Mouse (Mus musculus) cortical plate, adult 2 months (tissue): ENCODE data around the gene Anapc2. TPM values are rescaled to one million over a fixed set of nuclear protein-coding genes. Genes with fewer than 3 reads are reported as not detected.
A peak's percentile ranks its signal among the peaks of the same experiment; 100 is the strongest.

Experiments used
- H3K27ac ChIP-seq: fragments of 200-500 bp; 2 replicates; pipeline ENCODE4 v1.5.1; 2012; ENCODE audit warnings: low read length, control low read depth, inconsistent platforms; ENCODE audit not compliant: insufficient read depth
- H3K4me1 ChIP-seq: fragments of 200-500 bp; 2 replicates; pipeline ENCODE4 v1.6.1; 2011; ENCODE audit warnings: low read length; ENCODE audit not compliant: control insufficient read depth, insufficient read depth
- H3K4me3 ChIP-seq: fragments of 200-500 bp; 2 replicates; pipeline ENCODE4 v1.5.1; 2011; ENCODE audit warnings: mild to moderate bottlenecking, low read length, control low read depth; ENCODE audit not compliant: insufficient read depth
- CTCF ChIP-seq: fragments of 200-500 bp; IDR thresholded peaks from 2 replicates; pipeline ENCODE4 v1.5.1; 2011; ENCODE audit warnings: mild to moderate bottlenecking, control low read depth, low read length; ENCODE audit not compliant: insufficient read depth; ENCODE audit errors: extremely low read depth
- POLR2A ChIP-seq: fragments of 200-500 bp; IDR thresholded peaks from 2 replicates; pipeline ENCODE4 v1.6.1; 2011; ENCODE audit warnings: mild to moderate bottlenecking, low read length, control low read depth; ENCODE audit not compliant: insufficient read depth; ENCODE audit errors: extremely low read depth
- polyA plus RNA-seq: library from polyadenylated mRNA; depleted of rRNA; stranded (reverse); fragments of >200 nt; gene quantifications from 2 replicates; pipeline ENCODE4 v1.2.3, GENCODE M21; 2012

Gene Anapc2
- polyA plus RNA-seq, 1 experiment: 75.7 TPM

DNA sequence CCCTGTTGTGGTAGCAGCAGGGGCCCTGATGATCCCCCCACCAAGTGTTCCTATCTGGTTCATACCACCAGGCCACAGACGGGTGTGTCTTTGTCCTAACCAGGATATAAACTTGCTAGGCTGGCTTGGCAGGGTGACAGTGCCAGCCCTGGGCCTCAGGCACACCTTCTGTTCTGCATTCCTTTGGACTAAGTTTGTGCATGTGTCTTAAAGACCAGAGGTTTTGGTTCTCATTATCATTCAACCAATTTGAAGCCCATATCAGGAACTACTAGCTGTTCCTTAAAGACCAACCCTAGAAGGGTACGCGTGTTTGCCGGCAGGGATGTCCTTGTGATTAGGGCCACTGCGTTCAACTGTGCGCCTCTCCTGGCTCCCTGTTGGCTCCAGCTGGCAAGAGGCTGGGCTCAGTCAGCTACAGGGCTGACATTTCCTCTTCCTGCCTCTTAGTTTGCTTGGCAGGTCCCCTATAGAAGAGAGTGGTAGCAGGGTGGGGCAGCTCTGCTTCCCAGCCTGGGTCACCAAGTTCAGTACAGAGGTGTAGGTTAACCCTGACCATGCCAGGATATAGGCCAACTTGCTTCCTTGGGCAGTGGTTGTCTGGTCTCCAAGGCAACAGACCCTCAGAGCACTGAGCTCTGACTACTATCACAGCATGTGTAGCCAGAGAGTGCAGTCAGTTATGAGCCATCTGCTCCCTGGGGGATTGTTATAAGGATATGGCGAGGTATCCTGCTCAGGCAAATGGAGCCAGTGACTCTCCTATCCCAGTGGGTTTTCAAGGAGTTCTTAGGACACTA is 14.8 kb downstream of the Anapc2 start:
- Histone ChIP-seq H3K4me3 (no peak overlapping the region), H3K4me1 (peaks cover 3% of the 10 kb centered on the region; the same call in 1 of the 2 replicates), H3K27ac (no peak overlapping the region)
- TF ChIP-seq CTCF: no peak

- Histone ChIP-seq H3K4me3 (no peak within 1 kb of the TSS), H3K4me1 (peaks cover 3% of the 10 kb centered on the region; the same call in 1 of the 2 replicates), H3K27ac (no peak within 1 kb of the TSS)
- TF ChIP-seq CTCF (no peak), POLR2A (0 out of 2 replicates have a peak, but pooled peaks have one; percentile 14)
These were observed 15.8 kb downstream of the Anapc2 start, which contains the start of gene Tmem210 for GRCm38 (mm10) chr2:25287927-25288649. Tmem210 (plus strand) TSS chr2:25288145.

DNA sequence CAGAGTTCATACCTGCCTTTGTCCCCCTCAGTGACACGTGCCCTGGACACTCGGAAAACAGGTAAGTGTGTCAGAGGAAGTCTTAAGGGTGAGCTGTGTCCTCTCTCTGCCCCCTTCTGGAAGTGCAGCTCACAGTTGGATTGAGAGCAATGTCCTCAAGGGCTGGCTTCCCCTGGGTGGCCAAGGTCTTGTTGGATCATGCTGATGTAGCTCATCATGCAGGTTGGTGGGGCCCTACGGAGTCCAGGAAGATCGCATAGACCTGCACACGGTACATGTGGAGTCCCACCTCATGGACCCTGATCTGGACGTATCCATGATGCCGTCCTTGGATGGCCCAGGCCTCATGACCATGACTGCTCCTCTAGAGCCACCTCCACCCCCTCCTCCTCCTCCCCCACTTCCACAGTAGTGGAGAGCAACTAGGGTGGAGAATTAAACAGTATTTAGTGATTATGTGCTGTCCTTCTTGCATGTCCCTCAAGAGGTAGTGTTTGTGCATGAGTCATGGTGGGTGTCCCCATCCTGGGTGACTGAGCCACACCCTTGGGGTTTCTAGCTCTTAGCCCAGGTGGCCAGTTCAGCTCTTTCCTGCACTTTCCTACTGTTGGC is 16.6 kb downstream of the Anapc2 start:
- Histone ChIP-seq H3K4me3 (no peak overlapping the region), H3K27ac (no peak overlapping the region), H3K4me1 (peaks cover 3% of the 10 kb centered on the region; the same call in 1 of the 2 replicates)
- TF ChIP-seq CTCF (no peak), POLR2A (peak; percentile 48)

DNA sequence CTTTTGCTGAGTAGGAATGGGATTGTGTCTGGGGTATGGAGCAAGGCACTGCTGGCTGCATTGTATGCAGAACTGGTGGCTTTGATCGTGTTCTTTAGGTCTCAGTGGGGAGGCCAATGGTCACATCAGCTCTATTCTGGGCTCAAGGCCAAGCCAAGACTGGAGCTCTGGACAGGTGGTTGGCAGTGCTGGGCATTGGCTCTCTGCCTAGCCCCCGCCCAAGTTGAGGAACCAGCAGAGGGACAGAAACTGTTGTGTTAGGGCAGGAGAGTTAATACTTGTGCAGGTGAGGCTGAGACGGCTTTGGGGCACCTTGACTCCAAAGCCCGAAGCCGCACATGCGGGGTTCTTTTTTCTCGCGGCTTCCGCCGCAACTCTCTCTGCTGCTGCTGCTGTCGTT is 17.4 kb downstream of the Anapc2 start, which contains the start of gene Lrrc26:
Gene Lrrc26 (plus strand): TSS at position 265 of the 400 bp plus-strand sequence.
- Histone ChIP-seq H3K4me1 (peaks cover 3% of the 10 kb centered on the region; the same call in 1 of the 2 replicates), H3K27ac (peak within 1 kb of the TSS; percentile 24; the same call in 1 of the 2 replicates), H3K4me3 (no peak within 1 kb of the TSS)
- TF ChIP-seq POLR2A (no peak), CTCF (no peak)

DNA sequence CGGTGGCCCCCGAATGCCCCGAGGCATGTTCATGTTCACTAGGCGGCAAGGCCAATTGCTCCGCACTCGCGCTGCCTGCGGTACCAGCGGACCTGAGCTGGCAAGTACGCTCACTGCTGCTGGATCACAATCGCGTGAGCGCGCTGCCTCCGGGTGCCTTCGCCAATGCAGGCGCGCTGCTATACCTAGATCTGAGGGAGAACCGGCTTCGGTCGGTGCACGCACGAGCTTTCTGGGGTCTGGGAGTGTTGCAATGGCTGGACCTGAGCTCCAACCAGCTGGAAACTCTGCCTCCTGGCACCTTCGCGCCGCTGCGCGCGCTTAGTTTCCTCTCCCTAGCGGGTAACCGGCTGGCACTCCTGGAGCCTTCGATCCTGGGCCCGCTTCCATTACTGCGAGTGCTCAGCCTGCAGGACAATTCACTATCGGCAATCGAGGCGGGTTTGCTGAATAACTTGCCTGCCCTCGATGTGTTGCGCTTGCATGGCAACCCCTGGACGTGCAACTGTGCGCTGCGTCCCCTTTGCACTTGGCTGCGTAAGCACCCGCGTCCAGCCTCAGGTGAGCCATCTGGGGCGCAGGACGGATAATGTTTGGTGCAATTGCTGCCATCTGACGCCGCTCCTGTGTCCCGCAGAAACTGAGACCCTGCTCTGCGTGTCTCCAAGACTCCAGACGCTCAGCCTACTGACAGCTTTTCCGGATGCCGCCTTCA is 18.0 kb downstream of the Anapc2 start:
- peaks cover 3% of the 10 kb centered on the region; the same call in 1 of the 2 replicates for H3K4me1 ChIP-seq
- H3K27ac ChIP-seq: peak overlapping the region; percentile 24; the same call in 1 of the 2 replicates
- H3K4me3 ChIP-seq: no peak overlapping the region
- TF ChIP-seq CTCF (no peak), POLR2A (peak; percentile 34; the same call in 1 of the 2 replicates)

GRCm38 (mm10) chr2:25290816-25291130 is 18.5 kb downstream of the Anapc2 start:
- H3K27ac ChIP-seq: 0 out of 2 replicates have a peak overlapping the region, but pooled peaks have one; percentile 24
- peaks cover 3% of the 10 kb centered on the region; the same call in 1 of the 2 replicates for H3K4me1 ChIP-seq
- no peak for TF ChIP-seq POLR2A
- TF ChIP-seq CTCF: no peak
- no peak overlapping the region for H3K4me3 ChIP-seq

DNA sequence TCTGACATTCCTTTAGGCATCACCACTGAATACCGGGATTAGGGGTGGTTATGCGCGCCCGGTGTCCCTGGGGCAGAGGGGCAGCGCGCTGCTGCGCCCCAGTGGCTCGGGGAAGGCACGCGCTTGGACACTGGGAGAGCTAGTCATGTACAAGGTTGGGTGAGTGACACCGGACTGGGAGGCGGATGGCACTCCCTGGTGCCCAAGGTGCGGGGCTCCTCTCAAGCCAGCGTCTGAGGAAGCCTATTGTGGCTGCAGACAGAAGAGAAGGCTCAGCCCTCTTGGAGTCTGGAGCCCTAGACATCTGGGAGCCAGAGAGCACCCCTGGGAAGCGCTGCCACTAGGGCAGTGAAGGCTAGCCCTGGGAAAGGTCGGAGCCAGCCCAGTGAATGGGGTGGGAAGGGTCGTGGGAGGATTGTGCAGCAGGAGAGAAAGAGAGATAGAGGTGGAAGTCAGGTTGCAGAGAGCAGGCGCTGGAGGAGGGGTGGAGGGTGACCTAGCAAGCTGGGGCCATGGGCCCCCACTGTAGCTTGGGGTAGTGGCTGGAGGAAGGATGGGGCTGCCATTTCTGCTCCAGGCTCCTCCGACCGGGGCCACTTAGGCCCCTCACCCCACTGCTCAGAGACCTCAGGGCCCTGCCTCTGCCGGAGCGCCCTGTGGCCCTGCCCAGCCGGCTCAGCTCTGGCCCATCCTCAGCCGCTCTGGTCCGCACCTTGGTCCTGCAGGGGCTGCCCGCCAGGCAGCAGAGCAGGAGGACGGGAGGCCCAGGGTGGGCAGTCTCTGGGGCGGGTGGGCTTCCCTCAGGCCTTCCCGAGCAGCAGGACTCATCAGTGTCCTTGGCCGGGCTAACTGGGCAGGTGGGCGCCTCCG is 19.1 kb downstream of the Anapc2 start:
- H3K27ac ChIP-seq: 0 out of 2 replicates have a peak overlapping the region, but pooled peaks have one; percentile 22
- no peak overlapping the region for H3K4me3 ChIP-seq
- peaks cover 3% of the 10 kb centered on the region; the same call in 1 of the 2 replicates for H3K4me1 ChIP-seq
- TF ChIP-seq POLR2A: no peak
- no peak for TF ChIP-seq CTCF

- peaks cover 3% of the 10 kb centered on the region; the same call in 1 of the 2 replicates for H3K4me1 ChIP-seq
- no peak overlapping the region for H3K4me3 ChIP-seq
- TF ChIP-seq POLR2A (no peak), CTCF (no peak)
- no peak overlapping the region for H3K27ac ChIP-seq
These were observed 19.8 kb downstream of the Anapc2 start for GRCm38 (mm10) chr2:25292054-25292544.
